Comparison of ENCODE assay signal across 21 mouse cellular contexts in the genomic region with DNA sequence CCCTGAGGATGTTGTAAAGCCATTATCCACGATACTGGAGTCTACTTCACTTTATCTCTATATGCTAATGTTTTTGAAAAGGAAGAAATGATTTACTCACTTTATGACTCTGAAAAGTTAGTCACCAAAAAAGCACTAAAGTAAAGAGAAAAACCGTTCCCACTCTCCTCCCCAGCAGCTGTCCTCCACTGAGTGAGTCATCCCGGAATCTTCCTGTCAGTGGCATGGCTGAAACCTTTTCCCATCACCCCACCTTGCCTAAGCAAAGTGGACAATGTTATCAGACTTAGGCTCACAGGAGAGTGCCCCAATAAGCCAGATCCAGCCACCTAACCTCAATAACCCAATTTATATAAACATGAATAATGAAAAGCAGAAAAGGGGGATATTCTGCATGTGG. TPM values are rescaled to one million over a fixed set of nuclear protein-coding genes. Genes with fewer than 3 reads are reported as not detected.
A peak's percentile ranks its signal among the peaks of the same experiment; 100 is the strongest.
DNase-seq lines count a peak whose midpoint lies in the region; TF ChIP-seq lines count a peak whose summit lies in the region.
"Had no signal": no experiment of that assay in that cellular context is flagged by ENCODE, and none has a peak within 500 bp of the region (broad histone marks: within the 10 kb centered on the region; RNA-seq: fewer than 3 reads in every experiment).

No protein-coding gene starts in this region.

- H3K4me2 ChIP-seq in myocyte (ENCODE audit: low read depth): peak overlapping the region; percentile 70
- H3K4me2 ChIP-seq: embryonic facial prominence, embryonic 13.5 days; forebrain, embryonic 13.5 days; heart, embryonic 12.5 days; hindbrain, embryonic 12.5 days; neural tube, embryonic 15.5 days had no signal

- intact Hi-C loops in left cerebral cortex, postnatal 10 days (cut with DNase I): no loop called here
- intact Hi-C loops in heart, postnatal 14 days (cut with DNase I): loop anchor here (5.0 kb wide), 1 partner anchor 51 kb away; no protein-coding TSS in a partner anchor

- TF ChIP-seq POLR2A in myocyte (IDR thresholded peaks at IDR 0.05; ENCODE audit: insufficient read length, low read depth): no peak

- no peak overlapping the region for H3K4me3 ChIP-seq in myocyte
- H3K4me3 ChIP-seq: embryonic facial prominence, embryonic 13.5 days; erythroblast, embryonic 14.5 days; forebrain, embryonic 13.5 days; heart, embryonic 12.5 days; hindbrain, embryonic 12.5 days; neural tube, embryonic 15.5 days had no signal

- peak; percentile 46 to 57 for DNase-seq in left cerebral cortex, adult 18-20 months (ENCODE audit: low spot score in 2 of 2)
- no peak for DNase-seq in left cerebral cortex, postnatal 10 days (ENCODE audit: extremely low spot score in 1 of 2, low spot score in 2 of 2)
- peak; percentile 22 for DNase-seq in 416B (ENCODE audit: low read depth)
- peak; percentile 53 for DNase-seq in adrenal gland, postnatal 10 days
- no peak for DNase-seq in heart, postnatal 14 days
- no peak for DNase-seq in testis, postnatal 10 days (ENCODE audit: low spot score)
- DNase-seq: cerebellum, adult 2 months; cerebellum, postnatal 25 days; embryo, embryonic 11 days; gastrocnemius, postnatal 10 days; heart, adult 18-20 months; kidney, adult 2 months; thymus, adult 18-20 months; thymus, postnatal 36 days had no signal

- no peaks in the 10 kb centered on the region for H3K79me2 ChIP-seq in myocyte (ENCODE audit: control insufficient read depth, insufficient read depth)

- no peak overlapping the region for H3ac ChIP-seq in myocyte (ENCODE audit: control insufficient read depth, insufficient read length)

- H3K36me3 ChIP-seq in myocyte (ENCODE audit: control insufficient read depth, insufficient read depth): no peaks in the 10 kb centered on the region
- H3K36me3 ChIP-seq: embryonic facial prominence, embryonic 13.5 days; heart, embryonic 12.5 days; hindbrain, embryonic 12.5 days; neural tube, embryonic 15.5 days had no signal

- H3K27me3 ChIP-seq in myocyte (ENCODE audit: control insufficient read depth, insufficient read depth, insufficient read length): no peaks in the 10 kb centered on the region
- H3K27me3 ChIP-seq: embryonic facial prominence, embryonic 13.5 days; forebrain, embryonic 13.5 days; heart, embryonic 12.5 days; neural tube, embryonic 15.5 days had no signal

TF ChIP-seq in myocyte, 11 proteins besides CTCF, POLR2A, EP300 and RAD21:
- TF ChIP-seq MYOG (IDR thresholded peaks at IDR 0.05; ENCODE audit: control insufficient read depth in 1 of 3, insufficient read depth in 1 of 3, insufficient read length in 2 of 3, low read depth in 2 of 3): peak in 2 of 3 experiments; percentile 36 to 58
- no peak for TF ChIP-seq E2F4 (IDR thresholded peaks at IDR 0.05; ENCODE audit: insufficient read depth)
- TF ChIP-seq TCF12 (IDR thresholded peaks at IDR 0.05; ENCODE audit: insufficient read depth, poor library complexity, severe bottlenecking): no peak
- peak; percentile 32 to 89 (median 88) for TF ChIP-seq MYOD1 (IDR thresholded peaks at IDR 0.05; ENCODE audit: control insufficient read depth in 1 of 3, insufficient read length in 2 of 3, low read depth in 2 of 3)
- no peak for TF ChIP-seq POLR2AphosphoS2 (IDR thresholded peaks at IDR 0.05; ENCODE audit: insufficient read length, low read depth)

RNA-seq across cellular contexts. Expression of a gene that starts 46.6 kb away (rescaled TPM):
- total RNA-seq in left cerebral cortex, adult 18-20 months (2021): 10 to 100 TPM; 54.6 to 58.1 TPM
- 10 to 100 TPM; 15.0 to 16.8 TPM for total RNA-seq in left cerebral cortex, postnatal 10 days (2021)
- total RNA-seq in adrenal gland, postnatal 10 days (2021): 10 to 100 TPM; 32.0 to 38.6 TPM
- polyA plus RNA-seq in myocyte (2012; fragmentation: generic; extraction: Trizol): 11.7 TPM
- total RNA-seq in heart, postnatal 14 days (2021): 10 to 100 TPM; 38.3 to 41.1 TPM

Comparison
In these comparisons a context has a peak if more than half of its experiments do, and no peak if none do; other contexts are left out.
1. DNase-seq: peak in left cerebral cortex, adult 18-20 months (2 of 2), 416B (single experiment) and adrenal gland, postnatal 10 days (single experiment); none in left cerebral cortex, postnatal 10 days (0 of 2), heart, postnatal 14 days (0 of 2) and testis, postnatal 10 days (single experiment).